Mouse (Mus musculus): Measurements from ENCODE around the gene Cryba1. TPM values are rescaled to one million over a fixed set of nuclear protein-coding genes. Genes with fewer than 3 reads are reported as not detected.

The Cryba1 gene
- total RNA-seq, 4 experiments from 2014 or later: not detected

GRCm38 (mm10) chr11:77719055-77719454, 6.0 kb downstream of the Cryba1 start:
- no peak for DNase-seq (ENCODE audit: low spot score in 2 of 2)

GRCm38 (mm10) chr11:77713736-77714135, 11.3 kb downstream of the Cryba1 start:
- no peak for DNase-seq (ENCODE audit: low spot score in 2 of 2)

GRCm38 (mm10) chr11:77709039-77709438, 16.0 kb downstream of the Cryba1 start:
- DNase-seq (ENCODE audit: low spot score in 2 of 2): no peak

- no peak for DNase-seq (ENCODE audit: low spot score in 2 of 2)
Observed at GRCm38 (mm10) chr11:77705920-77706319, 19.2 kb downstream of the Cryba1 start.

GRCm38 (mm10) chr11:77697232-77697631, 27.9 kb downstream of the Cryba1 start:
- no peak for DNase-seq (ENCODE audit: low spot score in 2 of 2)

- DNase-seq (ENCODE audit: low spot score in 2 of 2): no peak
Observed at GRCm38 (mm10) chr11:77693026-77693425, 32.1 kb downstream of the Cryba1 start.

GRCm38 (mm10) chr11:77687541-77688131, 37.4 kb downstream of the Cryba1 start:
- DNase-seq (ENCODE audit: low spot score in 2 of 2): peak; percentile 17 to 22

- DNase-seq (ENCODE audit: low spot score in 2 of 2): peak; percentile 33 to 37
Observed at GRCm38 (mm10) chr11:77686841-77687540, 38.1 kb downstream of the Cryba1 start.

- DNase-seq (ENCODE audit: low spot score in 2 of 2): peak; percentile 12 to 14
Observed at GRCm38 (mm10) chr11:77686346-77686840, 38.7 kb downstream of the Cryba1 start.

GRCm38 (mm10) chr11:77685383-77686265, 39.5 kb downstream of the Cryba1 start, which contains the start of gene Nufip2:
Gene Nufip2 (plus strand): TSS chr11:77686155.
- peak; percentile 99 for DNase-seq (ENCODE audit: low spot score in 2 of 2)

GRCm38 (mm10) chr11:77684896-77685295, 40.2 kb downstream of the Cryba1 start:
- DNase-seq (ENCODE audit: low spot score in 2 of 2): no peak

GRCm38 (mm10) chr11:77680018-77680417, 45.1 kb downstream of the Cryba1 start:
- DNase-seq (ENCODE audit: low spot score in 2 of 2): no peak

GRCm38 (mm10) chr11:77673428-77673991, 51.6 kb downstream of the Cryba1 start:
- DNase-seq (ENCODE audit: low spot score in 2 of 2): no peak

- DNase-seq (ENCODE audit: low spot score in 2 of 2): no peak
Observed at GRCm38 (mm10) chr11:77672746-77673145, 52.3 kb downstream of the Cryba1 start.

Other genes starting within 250 kb of the Cryba1 start
- 10 to 100 TPM; 75.8 to 83.0 (median 79.6) TPM for gene Ankrd13b, start 235.6 kb downstream of the Cryba1 start, total RNA-seq (2022)
- gene Git1, start 231.7 kb downstream of the Cryba1 start, total RNA-seq (2022): 100 to 1,000 TPM; 281 to 307 (median 287) TPM
- gene Abhd15, start 210.2 kb downstream of the Cryba1 start, total RNA-seq (2022): 1 to 10 TPM in 3 of 4 experiments, under 1 TPM in 1; 0.99 to 1.7 (median 1.5) TPM
- 1 to 10 TPM; 4.3 to 9.4 (median 5.6) TPM for gene Trp53i13, start 209.3 kb downstream of the Cryba1 start, total RNA-seq (2022)
- gene Gm10392, start 206.1 kb downstream of the Cryba1 start, total RNA-seq (2022): under 1 TPM in 1 of 4 experiments, not detected in 3; 0.21 TPM
- gene Taok1, start 117.5 kb downstream of the Cryba1 start, total RNA-seq (2022): 100 to 1,000 TPM in 2 of 4 experiments, 10 to 100 TPM in 2; 92.7 to 112 (median 102) TPM
- gene Nufip2, start 39.1 kb downstream of the Cryba1 start, total RNA-seq (2022): 10 to 100 TPM; 63.5 to 69.0 (median 67.1) TPM
- 100 to 1,000 TPM; 133 to 174 (median 147) TPM for gene Myo18a, start 38.0 kb upstream of the Cryba1 start, total RNA-seq (2022)
- not detected for gene Gm10277, start 62.5 kb upstream of the Cryba1 start, total RNA-seq (2022)
- 1 to 10 TPM; 2.8 to 4.9 (median 2.9) TPM for gene Pipox, start 168.8 kb upstream of the Cryba1 start, total RNA-seq (2022)
- gene Sez6, start 205.5 kb upstream of the Cryba1 start, total RNA-seq (2022): 100 to 1,000 TPM; 184 to 230 (median 207) TPM